Mouse (Mus musculus) erythroblast, embryonic 14.5 days (primary cell): Measurements from ENCODE around the gene Veph1.

Experiments used
- GATA1 ChIP-seq: IDR thresholded peaks from 2 replicates; pipeline ENCODE4 v1.6.1; 2012; ENCODE audit warnings: low read length, inconsistent platforms, mixed read lengths
- TAL1 ChIP-seq: IDR thresholded peaks from 3 replicates; pipeline ENCODE4 v1.6.1; 2012; ENCODE audit warnings: low read length, inconsistent platforms, mixed read lengths

- TF ChIP-seq GATA1 (no peak), TAL1 (no peak)
Observed at GRCm38 (mm10) chr3:66221243-66221611, 75.4 kb downstream of the Veph1 start.
